Mouse (Mus musculus): ENCODE results near the gene Foxg1.

The Foxg1 gene

DNA sequence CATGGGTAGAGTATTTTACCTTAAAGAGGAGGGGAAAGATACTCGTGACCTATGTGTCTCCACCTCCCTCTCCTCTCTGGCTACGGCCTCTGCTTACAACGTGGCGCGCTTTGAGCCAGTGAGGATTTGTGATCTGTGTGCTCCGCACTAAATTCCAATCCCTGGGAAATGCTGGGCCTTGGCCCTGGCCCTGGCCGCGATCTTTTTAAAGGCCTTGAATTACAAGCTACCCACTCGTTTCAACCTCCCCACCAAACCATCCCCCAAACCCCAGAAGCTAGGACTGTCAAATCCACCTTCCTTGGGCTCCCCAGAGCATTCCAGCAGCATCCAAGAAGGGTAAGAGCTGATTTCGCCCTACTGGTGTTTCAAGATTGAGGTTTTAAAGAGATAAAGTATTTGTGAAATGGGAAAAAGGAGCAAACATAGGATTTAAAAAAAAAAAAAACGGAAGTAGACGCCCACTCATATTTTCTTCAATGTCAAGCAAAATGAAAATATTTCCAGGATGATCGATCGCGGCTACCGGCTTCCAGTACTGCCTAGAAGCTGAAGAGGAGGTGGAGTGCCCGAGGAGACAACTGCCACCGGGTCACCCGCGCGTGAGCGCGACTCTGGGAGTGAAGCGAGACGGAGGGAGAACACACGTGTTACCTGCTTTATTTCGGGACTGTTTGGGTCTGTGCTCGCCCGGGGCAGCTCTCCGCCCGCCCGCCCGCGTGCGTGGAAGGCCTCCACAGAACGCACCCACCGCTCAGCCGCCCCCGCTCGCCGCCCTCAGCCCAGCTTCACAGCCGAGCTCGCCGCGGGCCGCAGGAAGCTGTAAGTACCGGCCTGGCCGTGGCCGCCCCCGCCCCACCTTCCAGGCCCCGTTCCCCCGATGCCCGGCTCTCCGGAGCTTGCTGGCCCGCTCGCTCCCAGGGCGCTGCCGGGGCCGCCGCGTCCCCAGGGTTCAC, at the start of gene Foxg1:
Gene Foxg1 (plus strand): TSS at position 96 of the 956 bp plus-strand sequence.
- DNase-seq: peak; percentile 8

DNA sequence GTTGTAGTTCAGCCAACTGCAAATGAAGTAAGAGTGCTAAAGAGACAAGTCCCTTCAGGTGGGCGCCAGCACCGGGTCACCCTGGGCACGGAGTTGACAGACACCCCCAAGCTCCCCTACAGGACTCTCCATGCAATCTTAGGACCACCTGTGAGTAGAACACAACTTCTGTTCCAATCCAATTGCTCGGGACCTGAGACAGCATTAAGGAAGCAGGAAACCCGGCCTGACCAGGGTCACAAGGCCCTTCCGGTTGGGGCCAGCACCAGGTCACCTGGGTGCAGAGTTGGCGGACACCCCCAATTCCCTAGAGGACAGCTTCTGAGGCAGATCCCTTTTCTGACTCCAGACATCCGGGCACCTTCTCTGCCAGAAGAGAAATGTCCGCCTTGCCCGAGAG, 32.8 kb upstream of the Foxg1 start:
- no peak for DNase-seq

DNA sequence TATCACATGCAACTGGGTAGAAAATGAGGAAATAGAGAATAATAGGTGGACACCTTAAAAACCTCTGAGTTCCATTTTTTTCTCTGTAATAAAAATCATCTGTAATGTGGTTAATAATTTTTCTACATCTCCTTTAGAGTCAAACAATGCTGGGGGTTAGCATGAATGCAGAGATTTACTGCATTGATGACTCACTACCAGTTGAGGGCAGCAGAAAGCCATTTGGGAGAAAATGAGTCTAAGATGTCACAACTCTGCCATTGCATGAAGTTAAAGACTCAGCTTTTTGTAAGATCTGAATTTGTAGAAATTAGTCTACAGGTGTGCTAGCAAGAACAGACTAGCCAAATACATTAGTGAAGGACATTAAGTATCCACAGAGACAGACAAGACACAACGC, 13.5 kb upstream of the Foxg1 start:
- DNase-seq: no peak

DNA sequence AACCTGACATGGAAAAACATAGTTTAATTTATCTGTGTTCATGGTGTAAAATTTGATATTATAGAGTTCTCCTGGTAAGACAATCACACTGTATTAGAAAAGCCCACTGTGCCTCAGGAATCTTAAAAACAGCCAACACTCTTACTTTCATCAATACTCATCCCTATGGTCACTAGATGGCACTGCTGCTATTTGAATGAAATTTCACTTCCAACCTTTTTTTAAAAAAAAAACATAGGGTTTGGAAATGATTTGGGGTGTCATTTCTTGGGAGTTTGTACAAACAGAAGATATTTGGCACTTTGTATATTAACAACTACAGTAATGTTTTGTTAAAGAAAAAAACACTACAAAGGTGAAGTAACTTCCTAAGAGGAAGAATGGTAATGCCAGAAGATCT, 10.3 kb upstream of the Foxg1 start:
- no peak for DNase-seq

DNA sequence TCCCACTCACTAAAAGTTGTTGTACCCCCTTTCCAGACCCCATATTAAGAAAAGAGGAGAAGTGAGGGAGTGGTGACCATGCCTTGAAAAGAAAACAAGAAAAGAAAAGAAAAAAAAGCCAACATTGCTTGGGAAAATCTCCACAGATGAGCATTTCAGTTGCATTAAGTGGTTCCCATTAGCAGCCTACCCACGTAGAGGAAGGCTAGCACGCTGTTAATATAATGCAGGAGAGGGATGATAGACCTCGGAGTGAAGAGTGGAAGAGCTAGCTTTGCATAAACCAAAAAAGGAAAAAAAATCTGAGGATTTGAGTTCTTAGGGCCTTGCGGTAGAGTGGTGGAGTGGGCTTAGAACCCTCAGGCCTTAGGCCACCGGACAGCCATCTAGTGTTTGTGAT, 9.3 kb upstream of the Foxg1 start:
- no peak for DNase-seq

DNA sequence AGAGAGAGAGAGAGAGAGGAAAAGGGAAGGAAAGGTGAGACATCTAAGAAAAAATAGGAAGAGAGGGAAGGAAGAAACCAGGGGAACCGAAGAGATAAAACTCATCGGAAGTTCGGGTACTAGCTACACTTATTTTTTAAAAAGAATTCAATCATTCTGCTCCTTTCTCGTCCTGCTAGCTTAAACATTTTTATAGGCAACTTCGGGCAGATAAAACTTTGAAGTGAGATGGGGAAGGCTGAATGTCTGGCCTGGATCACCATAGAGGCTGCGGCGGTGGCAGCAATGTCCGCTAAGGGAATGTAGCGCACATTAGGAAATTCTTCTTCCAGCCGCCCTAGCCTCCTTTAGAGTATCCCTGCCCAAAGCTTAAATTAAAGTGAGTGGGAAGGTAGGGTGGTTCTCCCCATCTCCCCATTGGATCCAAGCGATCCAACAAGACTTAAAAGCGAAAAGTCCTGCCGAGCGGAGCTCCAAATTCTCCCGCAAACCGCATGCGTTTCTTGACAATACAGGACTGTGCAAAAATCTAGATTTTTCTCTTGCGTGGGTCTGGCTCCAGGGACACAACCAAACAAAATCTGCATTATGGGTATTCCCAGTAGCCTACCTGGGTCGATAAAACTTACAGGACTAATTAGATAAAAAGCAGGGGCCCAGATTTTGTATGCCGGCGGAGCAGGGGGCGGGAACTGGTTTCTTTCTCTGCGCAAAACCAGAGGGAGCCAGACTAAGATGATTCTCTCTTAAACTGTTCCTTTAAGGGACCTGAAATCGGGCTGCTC, 8.4 kb upstream of the Foxg1 start:
- DNase-seq: no peak

DNA sequence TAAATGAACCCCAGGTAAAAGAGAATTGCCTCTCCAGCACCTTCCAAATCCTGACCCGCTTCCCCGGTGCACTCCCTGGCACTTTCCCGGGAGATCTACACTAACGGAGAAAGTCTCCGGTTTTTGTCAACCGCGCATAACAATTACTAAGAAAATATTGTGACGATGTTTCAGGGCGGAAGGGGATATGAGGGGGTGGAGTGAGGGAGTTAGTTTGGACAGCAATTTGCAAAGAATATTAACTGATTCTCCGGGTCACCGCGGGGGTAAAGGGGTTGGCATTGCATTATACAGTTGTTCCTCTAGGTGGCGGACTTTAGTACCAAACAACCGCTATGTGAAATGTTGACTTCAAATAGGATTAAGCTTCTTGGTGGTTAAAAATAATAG, 7.9 kb upstream of the Foxg1 start:
- no peak for DNase-seq

DNA sequence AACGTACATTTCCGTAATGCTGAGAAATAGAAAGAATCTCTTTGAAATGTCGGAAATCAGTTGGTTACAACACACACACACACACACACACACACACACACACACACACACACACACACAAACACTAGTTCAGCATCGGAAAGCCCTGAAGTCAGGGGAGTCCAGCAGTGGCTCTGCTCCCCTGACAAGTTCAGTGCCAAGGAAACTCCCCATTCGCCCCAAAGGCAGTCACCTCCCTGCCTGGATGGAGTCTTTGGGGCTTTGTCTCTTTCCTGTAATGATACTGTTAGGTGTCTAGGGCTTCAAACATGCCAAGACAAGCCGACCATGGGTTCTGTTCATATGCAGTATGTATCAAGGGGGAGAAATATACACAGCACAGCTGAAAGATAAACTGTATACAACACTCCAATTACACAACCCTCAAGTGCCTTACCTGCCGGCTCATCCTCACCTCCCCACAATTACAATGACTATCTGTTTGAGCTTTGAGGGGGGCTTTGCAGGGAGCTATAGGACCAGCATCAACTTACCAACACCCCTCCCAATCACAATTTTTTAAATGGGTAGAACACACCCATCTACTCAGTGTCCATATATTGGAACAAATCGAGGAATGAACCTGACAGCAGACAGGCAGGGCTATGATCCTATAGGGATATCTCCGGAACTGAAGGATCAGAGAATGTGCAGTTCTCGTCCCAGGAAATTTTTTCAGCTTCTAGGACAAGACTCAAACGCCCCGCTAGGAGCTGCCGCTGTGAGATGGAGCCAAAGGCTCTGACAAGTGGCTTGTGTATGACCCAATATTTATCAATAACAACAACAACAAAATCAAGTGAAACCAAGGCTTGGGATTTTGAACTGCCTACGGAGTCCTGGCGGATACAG, 6.8 kb upstream of the Foxg1 start:
- DNase-seq: no peak

DNA sequence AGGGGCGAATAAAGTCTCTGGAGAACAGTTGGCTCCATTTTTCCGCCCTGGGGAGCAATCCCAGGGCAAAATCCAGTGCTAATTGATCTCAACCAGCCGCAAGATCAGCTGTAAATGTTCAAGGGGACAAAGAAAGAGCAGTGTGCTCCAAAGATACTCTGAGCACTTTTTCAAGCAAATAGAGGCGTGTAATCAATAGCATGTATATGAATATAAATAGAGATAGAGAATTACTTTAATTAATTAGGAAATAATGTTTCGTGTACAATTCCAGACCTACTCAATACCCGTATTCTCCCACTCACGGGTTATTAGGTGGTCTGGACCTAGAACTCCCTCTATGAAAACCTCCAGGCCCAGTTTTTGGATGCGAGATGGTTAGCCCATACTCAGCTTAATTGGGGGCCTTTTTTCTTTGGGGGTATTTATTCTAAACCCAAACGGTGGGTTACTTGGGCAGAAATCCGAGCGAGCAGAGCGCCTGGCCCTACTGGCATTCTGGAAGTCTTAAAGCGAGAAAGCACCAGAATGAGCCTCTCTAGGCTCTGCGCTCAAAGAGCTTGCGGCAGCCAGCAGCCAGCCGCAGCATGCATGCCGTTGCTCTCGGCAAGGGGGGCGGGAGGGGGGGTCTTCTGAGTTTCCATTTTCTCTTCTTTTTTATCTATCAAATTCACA, 6.0 kb upstream of the Foxg1 start:
- no peak for DNase-seq

DNA sequence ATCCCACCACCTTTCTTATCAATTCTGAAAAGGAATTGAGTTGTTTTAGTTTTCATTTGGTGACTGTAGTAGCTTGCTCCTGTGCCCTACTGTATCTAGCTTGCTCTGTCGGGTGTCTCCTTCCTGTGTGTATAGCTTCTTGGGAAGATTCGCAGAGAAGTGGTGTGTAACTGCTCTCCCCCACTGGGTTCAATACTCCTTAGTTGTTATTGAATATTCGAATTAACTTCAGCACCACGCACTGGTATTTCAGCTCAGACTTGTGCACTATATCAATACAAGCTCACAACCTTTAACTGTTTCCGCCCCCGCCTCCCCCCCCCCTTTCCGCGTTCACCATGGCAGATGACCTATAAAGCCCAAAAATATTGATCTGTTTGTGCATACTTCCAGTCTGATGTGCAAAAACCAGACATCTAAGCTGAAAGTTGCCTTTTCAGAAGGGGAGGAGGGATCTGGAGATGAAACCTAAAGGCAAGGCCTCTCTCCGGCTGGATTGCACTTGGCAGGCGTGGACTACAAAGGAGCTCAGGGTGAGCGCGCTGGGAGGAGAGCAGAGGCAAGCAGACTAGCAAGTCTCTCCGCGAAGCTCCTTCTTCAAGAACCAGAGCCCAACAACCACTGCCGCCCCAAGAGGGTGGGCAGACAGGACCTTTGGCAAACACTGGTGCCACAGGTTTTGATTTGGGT, 5.0 kb upstream of the Foxg1 start:
- no peak for DNase-seq

DNA sequence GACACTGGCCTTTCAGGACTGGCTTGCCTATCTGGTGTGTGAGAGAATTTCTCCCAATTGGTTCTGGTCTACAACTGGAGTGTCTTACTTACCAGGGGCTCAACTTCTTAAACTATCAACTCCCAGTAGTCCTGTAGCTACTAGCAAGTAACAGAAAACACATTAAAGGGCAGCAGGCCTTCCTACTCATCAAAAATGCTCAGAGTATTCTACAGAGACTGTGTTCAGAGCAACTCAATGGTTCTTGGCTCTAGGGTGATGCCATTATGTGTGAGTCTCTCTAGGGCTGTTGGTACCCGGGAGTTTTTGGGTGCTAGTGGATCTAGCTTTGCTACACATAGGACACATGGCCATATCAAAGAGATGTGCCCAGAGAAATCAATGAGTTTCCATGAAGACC, 3.5 kb upstream of the Foxg1 start:
- no peak for DNase-seq

DNA sequence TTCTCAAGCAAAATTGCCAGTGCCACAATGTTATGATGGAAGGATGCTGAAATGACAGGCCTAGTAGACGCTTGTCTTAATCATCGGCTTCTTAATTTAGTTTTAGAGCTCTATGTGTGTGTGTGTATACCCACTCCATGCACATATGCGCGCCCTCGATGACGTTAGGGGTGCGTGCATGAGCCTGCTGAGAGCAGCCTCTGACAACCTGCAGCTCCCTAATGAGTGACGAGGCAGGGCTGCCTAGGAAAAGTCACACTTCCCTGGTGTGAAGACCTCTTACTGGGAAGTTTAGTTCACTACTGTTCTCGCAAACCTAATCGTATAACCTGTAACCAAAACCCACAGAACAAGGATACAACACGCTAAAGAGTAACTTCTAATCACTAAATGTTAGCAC, 3.0 kb upstream of the Foxg1 start:
- no peak for DNase-seq

DNA sequence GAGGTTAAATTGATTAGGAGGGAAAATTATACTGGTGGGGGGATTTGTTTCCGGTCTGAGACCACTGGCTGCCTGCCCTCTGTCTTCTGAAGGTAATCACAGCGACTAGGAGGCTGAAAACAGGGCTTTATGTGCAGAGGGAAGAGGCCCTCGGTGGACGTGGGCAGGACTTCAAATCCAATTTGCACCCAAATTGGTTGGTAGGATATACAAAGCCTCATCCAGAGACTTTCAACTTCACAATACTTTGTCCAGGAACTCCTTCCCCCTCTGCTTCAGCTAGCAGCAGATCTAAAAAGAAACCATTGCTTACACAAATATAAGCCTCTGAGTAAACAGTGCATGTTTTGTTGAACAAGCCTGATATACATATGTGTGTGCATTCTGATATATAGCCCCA, 2.0 kb upstream of the Foxg1 start:
- DNase-seq: no peak

DNA sequence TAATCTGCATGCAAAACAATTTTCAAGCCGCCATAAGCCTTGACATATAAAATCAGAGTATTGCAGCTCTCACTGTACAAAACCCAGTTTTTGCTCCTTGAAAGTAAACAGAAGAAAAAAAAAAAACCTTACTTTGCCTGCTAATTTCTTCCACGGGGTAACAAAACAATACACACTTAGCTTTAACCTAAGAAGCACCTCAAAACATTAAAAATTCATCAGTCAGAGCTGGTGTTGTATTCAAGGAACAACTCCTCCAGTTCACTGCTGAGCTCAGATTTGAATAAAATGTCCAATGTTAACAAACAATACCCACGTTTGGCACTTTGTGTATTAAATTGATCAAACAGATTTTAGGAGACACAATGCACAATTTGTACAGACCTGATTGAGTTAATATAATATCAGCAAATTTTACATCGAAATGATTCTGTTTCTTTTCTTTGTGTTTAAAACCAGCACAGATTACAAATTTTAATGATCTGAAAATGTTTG, 1.4 kb upstream of the Foxg1 start:
- DNase-seq: no peak

DNA sequence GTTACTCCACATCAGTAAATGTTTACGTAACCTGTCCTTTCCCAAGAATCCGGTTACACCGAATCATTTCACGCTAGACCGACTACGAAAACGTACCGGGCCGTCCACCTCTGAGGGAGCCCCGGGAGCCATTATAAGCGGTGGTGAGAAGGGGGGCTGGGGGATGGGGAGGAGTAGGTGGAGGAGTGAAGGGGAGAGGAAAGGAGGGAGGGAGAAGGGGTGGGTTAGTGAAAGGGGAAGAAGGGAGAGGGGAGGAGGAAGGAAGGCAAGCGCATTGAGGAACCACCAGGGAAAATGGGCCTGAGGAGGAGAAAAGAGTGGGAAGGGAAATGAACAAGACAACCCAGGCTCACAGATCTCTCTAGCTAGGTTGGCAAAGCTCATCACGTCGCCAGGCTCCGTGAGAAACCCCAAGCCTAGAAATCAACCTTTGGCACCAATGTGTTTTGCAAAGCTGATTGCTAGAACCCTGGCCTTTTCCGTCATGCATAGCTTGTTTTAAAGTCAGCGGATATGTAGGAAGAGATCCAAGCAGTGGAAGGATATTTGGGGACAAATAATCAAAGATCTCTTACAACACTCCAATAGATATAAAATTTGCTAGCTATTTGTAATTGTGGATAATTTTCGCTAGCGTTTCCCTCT, 617 bp upstream of the Foxg1 start:
- DNase-seq: no peak

DNA sequence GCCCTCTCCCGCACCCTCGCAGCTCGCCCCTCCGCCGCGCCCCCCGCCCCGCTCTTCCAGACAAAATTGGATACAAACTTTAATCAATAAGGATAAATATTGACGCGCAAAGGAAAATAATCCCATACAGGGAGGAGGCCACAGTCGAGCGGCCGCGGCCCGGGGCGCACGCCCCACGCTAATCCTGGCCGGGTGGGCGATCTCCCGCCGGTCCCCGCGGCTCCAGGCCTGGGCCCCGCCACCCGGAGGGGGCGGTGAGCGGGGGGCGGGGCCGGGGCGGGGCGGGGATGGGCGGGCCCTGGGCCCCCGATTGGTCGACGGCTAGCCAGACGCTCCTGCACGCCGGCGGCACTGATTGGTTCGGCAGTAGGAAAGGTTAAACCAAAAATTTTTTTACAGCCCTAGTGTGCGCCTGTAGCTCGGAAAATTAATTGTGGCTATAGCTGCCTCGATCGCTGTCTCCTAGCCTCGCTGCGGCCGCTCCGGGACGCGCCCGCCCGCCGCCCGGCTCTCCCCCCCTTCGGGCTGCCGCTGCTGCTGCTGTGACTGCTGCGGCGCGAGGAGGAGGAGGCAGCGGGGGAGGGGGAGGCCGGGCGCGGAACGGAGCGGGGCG, 1.2 kb downstream of the Foxg1 start:
- DNase-seq: peak; percentile 19

DNA sequence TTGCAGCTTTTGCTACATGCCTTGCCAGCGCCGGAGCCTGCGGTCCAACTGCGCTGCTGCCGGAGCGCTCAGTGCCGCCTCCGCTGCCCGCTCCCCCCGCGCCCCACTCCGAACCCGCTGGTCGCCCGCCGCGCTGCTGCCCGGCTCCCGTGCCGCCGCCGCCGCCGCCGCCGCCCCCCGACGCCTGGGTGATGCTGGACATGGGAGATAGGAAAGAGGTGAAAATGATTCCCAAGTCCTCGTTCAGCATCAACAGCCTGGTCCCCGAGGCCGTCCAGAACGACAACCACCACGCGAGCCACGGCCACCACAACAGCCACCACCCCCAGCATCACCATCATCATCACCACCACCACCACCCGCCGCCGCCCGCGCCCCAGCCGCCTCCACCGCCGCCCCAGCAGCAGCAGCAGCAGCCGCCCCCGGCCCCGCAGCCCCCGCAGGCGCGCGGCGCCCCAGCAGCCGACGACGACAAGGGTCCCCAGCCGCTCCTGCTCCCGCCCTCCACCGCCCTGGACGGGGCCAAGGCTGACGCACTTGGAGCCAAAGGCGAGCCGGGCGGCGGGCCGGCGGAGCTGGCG, 1.9 kb downstream of the Foxg1 start:
- DNase-seq: peak; percentile 11

DNA sequence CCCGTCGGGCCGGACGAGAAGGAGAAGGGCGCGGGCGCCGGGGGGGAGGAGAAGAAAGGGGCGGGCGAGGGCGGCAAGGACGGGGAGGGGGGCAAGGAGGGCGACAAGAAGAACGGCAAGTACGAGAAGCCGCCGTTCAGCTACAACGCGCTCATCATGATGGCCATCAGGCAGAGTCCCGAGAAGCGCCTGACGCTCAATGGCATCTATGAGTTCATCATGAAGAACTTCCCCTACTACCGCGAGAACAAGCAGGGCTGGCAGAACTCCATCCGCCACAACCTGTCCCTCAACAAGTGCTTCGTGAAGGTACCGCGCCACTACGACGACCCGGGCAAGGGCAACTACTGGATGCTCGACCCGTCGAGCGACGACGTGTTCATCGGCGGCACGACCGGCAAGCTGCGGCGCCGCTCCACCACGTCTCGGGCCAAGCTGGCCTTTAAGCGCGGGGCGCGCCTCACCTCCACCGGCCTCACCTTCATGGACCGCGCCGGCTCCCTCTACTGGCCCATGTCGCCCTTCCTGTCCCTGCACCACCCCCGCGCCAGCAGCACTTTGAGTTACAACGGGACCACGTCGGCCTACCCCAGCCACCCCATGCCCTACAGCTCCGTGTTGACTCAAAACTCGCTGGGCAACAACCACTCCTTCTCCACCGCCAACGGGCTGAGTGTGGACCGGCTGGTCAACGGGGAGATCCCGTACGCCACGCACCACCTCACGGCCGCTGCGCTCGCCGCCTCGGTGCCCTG, 2.6 kb downstream of the Foxg1 start, which contains the start of gene Gm43517:
Gene Gm43517 (plus strand): TSS at position 299 of the 755 bp plus-strand sequence.
- DNase-seq: peak; percentile 38

DNA sequence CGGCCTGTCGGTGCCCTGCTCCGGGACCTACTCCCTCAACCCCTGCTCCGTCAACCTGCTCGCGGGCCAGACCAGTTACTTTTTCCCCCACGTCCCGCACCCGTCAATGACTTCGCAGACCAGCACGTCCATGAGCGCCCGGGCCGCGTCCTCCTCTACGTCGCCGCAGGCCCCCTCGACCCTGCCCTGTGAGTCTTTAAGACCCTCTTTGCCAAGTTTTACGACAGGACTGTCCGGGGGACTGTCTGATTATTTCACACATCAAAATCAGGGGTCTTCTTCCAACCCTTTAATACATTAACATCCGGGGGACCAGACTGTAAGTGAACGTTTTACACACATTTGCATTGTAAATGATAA, 3.2 kb downstream of the Foxg1 start:
- DNase-seq: no peak
